Mouse (Mus musculus): ENCODE data around the gene Gm45015.
"Not testable (repeated sequence)": the region's sequence is repeated elsewhere in the genome, so short reads cannot be mapped to it uniquely, and the experiment has no call there.

Gene Gm45015

GRCm38 (mm10) chrX:73336740-73337139, at the start of gene Gm45015:
Gm45015 (minus strand) TSS chrX:73336840.
- no peak for DNase-seq

GRCm38 (mm10) chrX:73384924-73385323, 48.3 kb upstream of the Gm45015 start:
- DNase-seq, result no peak

GRCm38 (mm10) chrX:73384419-73384818, 47.8 kb upstream of the Gm45015 start:
- DNase-seq, result no peak

- DNase-seq, result no peak
These were observed 26.7 kb upstream of the Gm45015 start for GRCm38 (mm10) chrX:73363291-73363690.

- no peak for DNase-seq
These were observed 20.1 kb upstream of the Gm45015 start for GRCm38 (mm10) chrX:73356719-73357118.

- DNase-seq, result no peak
These were observed 19.5 kb upstream of the Gm45015 start for GRCm38 (mm10) chrX:73356163-73356562.

- DNase-seq, result no peak
These were observed 7.7 kb upstream of the Gm45015 start for GRCm38 (mm10) chrX:73344346-73344745.

GRCm38 (mm10) chrX:73343802-73344201, 7.2 kb upstream of the Gm45015 start:
- DNase-seq, result no peak

GRCm38 (mm10) chrX:73342941-73343735, 6.5 kb upstream of the Gm45015 start:
- peak; percentile 22 for DNase-seq

GRCm38 (mm10) chrX:73342483-73342895, 5.8 kb upstream of the Gm45015 start, which contains the start of gene Zfp275:
Zfp275 (plus strand) TSS chrX:73342621.
- DNase-seq, result peak; percentile 86

GRCm38 (mm10) chrX:73342068-73342467, 5.4 kb upstream of the Gm45015 start:
- no peak for DNase-seq

- DNase-seq, result no peak
These were observed 4.8 kb upstream of the Gm45015 start for GRCm38 (mm10) chrX:73341473-73341872.

GRCm38 (mm10) chrX:73333548-73333947, 3.1 kb downstream of the Gm45015 start:
- DNase-seq, result no peak

GRCm38 (mm10) chrX:73327215-73327614, 9.4 kb downstream of the Gm45015 start:
- DNase-seq, result no peak

- no peak for DNase-seq
These were observed 15.6 kb downstream of the Gm45015 start for GRCm38 (mm10) chrX:73321029-73321428.

- peak; percentile 41 for DNase-seq
These were observed 24.1 kb downstream of the Gm45015 start for GRCm38 (mm10) chrX:73312522-73312921.

GRCm38 (mm10) chrX:73295745-73296144, 40.9 kb downstream of the Gm45015 start:
- not testable (repeated sequence) for DNase-seq

- not testable (repeated sequence) for DNase-seq
These were observed 43.8 kb downstream of the Gm45015 start, which contains the start of the genes Xlr5a and Xlr5c for GRCm38 (mm10) chrX:73292876-73293275. Xlr5a (minus strand) TSS chrX:73292976. Xlr5c (minus strand) TSS chrX:73292976.

All from embryo, embryonic 11 days (tissue).